ENCODE assay signal across 14 mouse cellular contexts in genomic region chr13:20564414-20564813, GRCm38 (mm10).
DNase-seq lines count a peak whose midpoint lies in the region; ATAC-seq and TF ChIP-seq lines count a peak whose summit lies in the region.
"Had no signal": no experiment of that assay in that cellular context is flagged by ENCODE, and none has a peak within 500 bp of the region (broad histone marks: within the 10 kb centered on the region; RNA-seq: fewer than 3 reads in every experiment).

No protein-coding gene starts in this region.

- H3K9ac ChIP-seq in heart, adult 2 months (ENCODE audit: low read depth, low read length), result no peak overlapping the region
- H3K9ac ChIP-seq in midbrain, embryonic 14.5 days (replicated peaks; ENCODE audit: low read length), result no peak overlapping the region
- H3K9ac ChIP-seq: limb, embryonic 15.5 days had no signal

- H3K4me3 ChIP-seq in heart, adult 2 months, result no peak overlapping the region
- no peak overlapping the region for H3K4me3 ChIP-seq in heart, embryonic 10.5 days
- no peak overlapping the region for H3K4me3 ChIP-seq in thymus, adult 2 months (ENCODE audit: control insufficient read depth, insufficient read depth, low read length)
- no peak overlapping the region for H3K4me3 ChIP-seq in midbrain, embryonic 14.5 days (replicated peaks; ENCODE audit: low read depth, low read length)
- H3K4me3 ChIP-seq: erythroblast, embryonic 14.5 days; limb, embryonic 15.5 days had no signal

- no peak for ATAC-seq in midbrain, embryonic 14.5 days (ENCODE audit: low FRiP score, low TSS enrichment)

- H3K79me2 ChIP-seq in heart, adult 2 months (replicated peaks; ENCODE audit: control insufficient read depth, insufficient read depth, low read length), result no peaks in the 10 kb centered on the region

- no peaks in the 10 kb centered on the region for H3K4me1 ChIP-seq in heart, adult 2 months (ENCODE audit: control insufficient read depth, insufficient read depth, low read length)
- no peaks in the 10 kb centered on the region for H3K4me1 ChIP-seq in heart, embryonic 10.5 days
- no peaks in the 10 kb centered on the region for H3K4me1 ChIP-seq in thymus, adult 2 months (replicated peaks; ENCODE audit: control insufficient read depth, insufficient read depth, low read length)
- no peaks in the 10 kb centered on the region for H3K4me1 ChIP-seq in midbrain, embryonic 14.5 days (ENCODE audit: control insufficient read depth, insufficient read depth, low read length)
- H3K4me1 ChIP-seq: limb, embryonic 15.5 days had no signal

- no peak for TF ChIP-seq POLR2A in heart, adult 2 months (IDR thresholded peaks at IDR 0.05; ENCODE audit: insufficient read depth, low read depth, low read length)
- TF ChIP-seq POLR2A in thymus, adult 2 months (IDR thresholded peaks at IDR 0.05; ENCODE audit: control insufficient read depth, extremely low read depth, insufficient read depth, low read length, poor library complexity), result no peak

- no peaks in the 10 kb centered on the region for H3K27me3 ChIP-seq in heart, adult 2 months (ENCODE audit: control insufficient read depth, insufficient read depth, low read length)
- H3K27me3 ChIP-seq in heart, embryonic 10.5 days (ENCODE audit: insufficient read depth, poor library complexity, severe bottlenecking), result no peaks in the 10 kb centered on the region
- H3K27me3 ChIP-seq in thymus, adult 2 months (ENCODE audit: control insufficient read depth, insufficient read depth, low read length), result no peaks in the 10 kb centered on the region
- H3K27me3 ChIP-seq in midbrain, embryonic 14.5 days (ENCODE audit: control insufficient read depth, insufficient read depth, low read length), result no peaks in the 10 kb centered on the region
- H3K27me3 ChIP-seq: limb, embryonic 15.5 days had no signal

- intact Hi-C loops in heart, adult 2 months (cut with DNase I), result loop anchor here (10.0 kb wide), 1 partner anchor 250 kb away; no protein-coding TSS in a partner anchor

- H3K27ac ChIP-seq in heart, adult 2 months, result no peak overlapping the region
- H3K27ac ChIP-seq in heart, embryonic 10.5 days, result no peak overlapping the region
- H3K27ac ChIP-seq in thymus, adult 2 months (ENCODE audit: control insufficient read depth, insufficient read depth, low read length), result no peak overlapping the region
- H3K27ac ChIP-seq in midbrain, embryonic 14.5 days (replicated peaks; ENCODE audit: low read depth, low read length), result no peak overlapping the region
- H3K27ac ChIP-seq: limb, embryonic 15.5 days had no signal

- WGBS in heart, adult 2 months, result 90% methylated on average over 9 of the region's 9 CpGs
- WGBS in heart, embryonic 10.5 days, result 78% methylated on average over 9 of the region's 9 CpGs
- 90% methylated on average over 9 of the region's 9 CpGs for WGBS in thymus, adult 2 months
- 87% methylated on average over 9 of the region's 9 CpGs for WGBS in midbrain, embryonic 14.5 days

- peak; percentile 62 for TF ChIP-seq CTCF in heart, adult 2 months (IDR thresholded peaks at IDR 0.05)
- TF ChIP-seq CTCF in thymus, adult 2 months (IDR thresholded peaks at IDR 0.05; ENCODE audit: borderline replicate concordance, control insufficient read depth, extremely low read depth, insufficient read depth, low read length, poor library complexity), result no peak

- H3K9me3 ChIP-seq in heart, embryonic 10.5 days, result no peaks in the 10 kb centered on the region
- H3K9me3 ChIP-seq in midbrain, embryonic 14.5 days (ENCODE audit: control insufficient read depth, low read length), result no peaks in the 10 kb centered on the region
- H3K9me3 ChIP-seq: limb, embryonic 15.5 days had no signal

- DNase-seq in heart, adult 2 months, result no peak
- no peak for DNase-seq in heart, embryonic 10.5 days (ENCODE audit: low spot score)
- DNase-seq in thymus, adult 2 months, result peak; percentile 26
- no peak for DNase-seq in thymus, adult 18-20 months
- peak; percentile 48 for DNase-seq in induced T-regulatory cell, adult 2 months (ENCODE audit: low read depth)
- DNase-seq in frontal cortex, adult 2 months (ENCODE audit: extremely low spot score in 1 of 2, low spot score in 1 of 2), result no peak
- DNase-seq in midbrain, embryonic 14.5 days, result no peak
- no peak for DNase-seq in right cerebral cortex, postnatal 36 days (ENCODE audit: low spot score in 2 of 2)
- DNase-seq: cerebellum, postnatal 36 days; layer of hippocampus, adult 9-11 months; right cerebral cortex, postnatal 25 days had no signal

- H3K4me2 ChIP-seq in midbrain, embryonic 14.5 days (ENCODE audit: low read length), result no peak overlapping the region
- H3K4me2 ChIP-seq: limb, embryonic 15.5 days; midbrain, embryonic 11.5 days had no signal

- H3K36me3 ChIP-seq in heart, adult 2 months (ENCODE audit: control insufficient read depth, insufficient read depth, low read length), result no peaks in the 10 kb centered on the region
- no peaks in the 10 kb centered on the region for H3K36me3 ChIP-seq in heart, embryonic 10.5 days
- H3K36me3 ChIP-seq in thymus, adult 2 months (ENCODE audit: control insufficient read depth, insufficient read depth, low read length), result peaks cover 7% of the 10 kb centered on the region; the same call in 1 of the 2 replicates
- H3K36me3 ChIP-seq in midbrain, embryonic 14.5 days (ENCODE audit: control insufficient read depth, insufficient read depth, low read length), result no peaks in the 10 kb centered on the region
- H3K36me3 ChIP-seq: limb, embryonic 15.5 days had no signal

- TF ChIP-seq EP300 in heart, adult 2 months (IDR thresholded peaks at IDR 0.05; ENCODE audit: insufficient read depth, low read depth, low read length), result no peak

Comparison
In these comparisons a context has a peak if more than half of its experiments do, and no peak if none do; other contexts are left out.
1. DNase-seq: peak in thymus, adult 2 months (single experiment) and induced T-regulatory cell, adult 2 months (single experiment); none in heart, adult 2 months (0 of 2), heart, embryonic 10.5 days (single experiment), thymus, adult 18-20 months (0 of 2), frontal cortex, adult 2 months (0 of 2), midbrain, embryonic 14.5 days (single experiment) and right cerebral cortex, postnatal 36 days (0 of 2).